Mouse (Mus musculus) MEL (cell line): ENCODE measurements around the gene Cse1l. TPM values are rescaled to one million over a fixed set of nuclear protein-coding genes. Genes with fewer than 3 reads are reported as not detected.
A peak's percentile ranks its signal among the peaks of the same experiment; 100 is the strongest.

Source experiments
- DNase-seq: peaks from one replicate; pipeline ENCODE4 v3.0.0; 2011; ENCODE audit warnings: low read depth, low spot score
- H3K27ac ChIP-seq: 2 replicates; pipeline ENCODE4 v1.5.1; 2012; ENCODE audit warnings: low read depth, mild to moderate bottlenecking, control low read depth, low read length, moderate library complexity; ENCODE audit not compliant: control insufficient read depth
- H3K27me3 ChIP-seq, 2 experiments: fragments of 150-350 bp in 1 of 2; sonication (generic) in 1 of 2; 2 replicates each; pipeline ENCODE4 v1.6.1; 2012; ENCODE audit warnings: low read length in 2 of 2, mild to moderate bottlenecking in 2 of 2, improper control_type of control experiment in 1 of 2, moderate library complexity in 1 of 2; ENCODE audit not compliant: insufficient read depth in 2 of 2, control insufficient read depth in 1 of 2
- H3K36me3 ChIP-seq, 2 experiments: 2 replicates each; pipeline ENCODE4 v1.6.1; 2012 to 2014; ENCODE audit warnings: low read length in 2 of 2, improper control_type of control experiment in 1 of 2, inconsistent platforms in 1 of 2, mild to moderate bottlenecking in 1 of 2; ENCODE audit not compliant: insufficient read depth in 2 of 2, control insufficient read depth in 1 of 2
- H3K4me1 ChIP-seq, 2 experiments: fragments of 150-350 bp in 1 of 2; sonication (generic) in 1 of 2; 2 replicates each; pipeline ENCODE4 v1.6.1; 2012; ENCODE audit warnings: low read length in 2 of 2, improper control_type of control experiment in 1 of 2, mild to moderate bottlenecking in 1 of 2; ENCODE audit not compliant: insufficient read depth in 2 of 2, control insufficient read depth in 1 of 2
- H3K4me3 ChIP-seq, 2 experiments: fragments of 150-350 bp in 1 of 2; sonication (generic) in 1 of 2; 2 replicates each; pipeline ENCODE4 v1.5.1; 2012; ENCODE audit warnings: low read depth in 2 of 2, low read length in 2 of 2, mild to moderate bottlenecking in 2 of 2, moderate library complexity in 2 of 2, control low read depth in 1 of 2, improper control_type of control experiment in 1 of 2; ENCODE audit not compliant: control insufficient read depth in 1 of 2, insufficient read depth in 1 of 2
- H3K79me2 ChIP-seq: 2 replicates; pipeline ENCODE4 v1.6.1; 2012; ENCODE audit warnings: mild to moderate bottlenecking, low read length, moderate library complexity; ENCODE audit not compliant: control insufficient read depth, poor library complexity, insufficient read depth
- H3K9ac ChIP-seq: 2 replicates; pipeline ENCODE4 v1.6.1; 2012; ENCODE audit warnings: low read depth, mild to moderate bottlenecking, control low read depth, low read length, moderate library complexity; ENCODE audit not compliant: control insufficient read depth, poor library complexity, severe bottlenecking
- H3K9me3 ChIP-seq: fragments of 150-350 bp; sonication (generic); replicated peaks from 2 replicates; pipeline ENCODE4 v1.6.1; 2012; ENCODE audit warnings: mild to moderate bottlenecking, low read length, improper control_type of control experiment, moderate library complexity; ENCODE audit not compliant: insufficient read depth
- BHLHE40 ChIP-seq: IDR thresholded peaks from 2 replicates; pipeline ENCODE4 v1.6.1; 2012; ENCODE audit warnings: low read depth, mild to moderate bottlenecking, inconsistent platforms, low read length, improper control_type of control experiment, borderline replicate concordance
- CHD2 ChIP-seq: IDR thresholded peaks from 2 replicates; pipeline ENCODE4 v1.6.1; 2011; ENCODE audit warnings: low read length, improper control_type of control experiment
- CTCF ChIP-seq, 3 experiments: IDR thresholded peaks in 2 of 3; conservative IDR thresholded peaks in 1 of 3; 2 replicates each; pipeline ENCODE4 v1.5.1; 2011 to 2012; ENCODE audit warnings: low read length in 3 of 3, low read depth in 2 of 3, mild to moderate bottlenecking in 2 of 3, improper control_type of control experiment in 1 of 3, inconsistent platforms in 1 of 3, mixed read lengths in 1 of 3, moderate library complexity in 1 of 3; ENCODE audit not compliant: control insufficient read depth in 1 of 3, insufficient read depth in 1 of 3, poor library complexity in 1 of 3, severe bottlenecking in 1 of 3
- E2F4 ChIP-seq: IDR thresholded peaks from 2 replicates; pipeline ENCODE4 v1.6.1; 2011; ENCODE audit warnings: low read depth, low read length, improper control_type of control experiment, borderline replicate concordance
- ELF1 ChIP-seq: IDR thresholded peaks from 2 replicates; pipeline ENCODE4 v1.6.1; 2014; ENCODE audit warnings: low read depth, mild to moderate bottlenecking, inconsistent platforms, low read length, improper control_type of control experiment, moderate library complexity
- EP300 ChIP-seq, 2 experiments: IDR thresholded peaks; 2 replicates each; pipeline ENCODE4 v1.6.1; 2011; ENCODE audit warnings: improper control_type of control experiment in 2 of 2, low read length in 2 of 2, low read depth in 1 of 2, mild to moderate bottlenecking in 1 of 2
- HCFC1 ChIP-seq: IDR thresholded peaks from 2 replicates; pipeline ENCODE4 v1.6.1; 2012; ENCODE audit warnings: low read depth, mild to moderate bottlenecking, inconsistent platforms, low read length, improper control_type of control experiment, moderate library complexity
- JUND ChIP-seq: IDR thresholded peaks from 2 replicates; pipeline ENCODE4 v1.6.1; 2011; ENCODE audit warnings: low read depth, mild to moderate bottlenecking, improper control_type of control experiment, low read length
- KAT2A ChIP-seq: conservative IDR thresholded peaks from 2 replicates; pipeline ENCODE4 v1.6.1; 2012; ENCODE audit warnings: low read depth, low read length, improper control_type of control experiment, inconsistent platforms
- MAFK ChIP-seq: IDR thresholded peaks from 2 replicates; pipeline ENCODE4 v1.6.1; 2011; ENCODE audit warnings: low read depth, mild to moderate bottlenecking, low read length, improper control_type of control experiment, borderline replicate concordance
- MAX ChIP-seq: IDR thresholded peaks from 2 replicates; pipeline ENCODE4 v1.6.1; 2011; ENCODE audit warnings: low read length, improper control_type of control experiment
- MEF2A ChIP-seq: IDR thresholded peaks from 2 replicates; pipeline ENCODE4 v1.6.1; 2014; ENCODE audit warnings: low read depth, mild to moderate bottlenecking, inconsistent platforms, low read length, improper control_type of control experiment; ENCODE audit not compliant: poor library complexity, insufficient replicate concordance, severe bottlenecking; ENCODE audit errors: extremely low read depth
- MYC ChIP-seq: IDR thresholded peaks from 2 replicates; pipeline ENCODE4 v1.6.1; 2011; ENCODE audit warnings: low read depth, mild to moderate bottlenecking, low read length, improper control_type of control experiment, moderate library complexity
- POLR2A ChIP-seq, 2 experiments: IDR thresholded peaks; 2 replicates each; pipeline ENCODE4 v1.6.1; 2011 to 2012; ENCODE audit warnings: low read length in 2 of 2, mild to moderate bottlenecking in 2 of 2, control low read depth in 1 of 2, improper control_type of control experiment in 1 of 2, low read depth in 1 of 2, moderate library complexity in 1 of 2; ENCODE audit not compliant: control insufficient read depth in 1 of 2, insufficient read depth in 1 of 2, poor library complexity in 1 of 2
- POLR2AphosphoS5 ChIP-seq: IDR thresholded peaks from 2 replicates; pipeline ENCODE4 v1.6.1; 2012; ENCODE audit warnings: low read depth, borderline replicate concordance, mild to moderate bottlenecking, inconsistent platforms, low read length, moderate library complexity, mixed read lengths
- SMC3 ChIP-seq: IDR thresholded peaks from 2 replicates; pipeline ENCODE4 v1.6.1; 2011; ENCODE audit warnings: low read depth, low read length, improper control_type of control experiment
- USF2 ChIP-seq, 2 experiments: IDR thresholded peaks; 2 replicates each; pipeline ENCODE4 v1.6.1; 2011 to 2012; ENCODE audit warnings: improper control_type of control experiment in 2 of 2, low read length in 2 of 2, borderline replicate concordance in 1 of 2, inconsistent platforms in 1 of 2, low read depth in 1 of 2, mild to moderate bottlenecking in 1 of 2; ENCODE audit not compliant: insufficient read depth in 1 of 2
- polyA plus RNA-seq, 2 experiments: library from polyadenylated mRNA; stranded (reverse) in 1 of 2; unstranded in 1 of 2; fragments of >175 nt in 1 of 2; fragments of >200 nt in 1 of 2; gene quantifications; 2 replicates each; pipeline versions ENCODE4 v1.2.1 to v1.2.4; 2012; ENCODE audit warnings: low replicate concordance in 2 of 2, low read depth in 1 of 2; ENCODE audit not compliant: insufficient read length in 2 of 2, insufficient read depth in 1 of 2, missing spikeins in 1 of 2
- total RNA-seq: library from RNA; depleted of rRNA; stranded (reverse); fragments of 300-350 nt; gene quantifications from 2 replicates; pipeline ENCODE4 v1.2.3, GENCODE M21; 2012

The Cse1l gene
- total and polyA plus RNA-seq, 3 experiments = 87.0 to 133 (median 93.3) TPM

DNA sequence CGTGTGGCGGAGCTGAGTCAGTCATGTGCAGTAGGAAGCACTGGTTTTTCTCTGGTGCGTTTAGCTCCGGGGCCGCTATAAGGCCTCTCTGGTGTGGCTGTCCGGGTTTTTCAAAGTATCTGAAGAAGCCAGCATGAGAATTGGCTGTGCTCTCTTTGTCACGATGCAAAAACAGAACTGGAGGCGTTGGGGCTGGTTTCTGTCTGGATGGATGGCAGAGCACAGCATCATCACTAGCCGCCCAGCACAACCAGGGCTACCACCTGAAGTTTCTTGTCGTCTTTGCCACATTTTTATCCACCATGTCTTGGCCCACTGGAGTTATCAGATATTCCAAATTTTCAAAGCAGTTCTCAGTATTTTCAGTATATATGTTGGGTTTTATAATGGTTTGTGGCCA lies 43.1 kb downstream of the Cse1l start:
- Histone ChIP-seq H3K79me2 (no peaks in the 10 kb centered on the region), H3K36me3 (peaks cover 0 to 30% of the 10 kb centered on the region in 2 experiments; a peak in 2 of 4 replicates), H3K27ac (no peak overlapping the region), H3K4me3 (no peak overlapping the region), H3K9me3 (no peaks in the 10 kb centered on the region), H3K4me1 (no peaks in the 10 kb centered on the region), H3K9ac (no peak overlapping the region), H3K27me3 (no peaks in the 10 kb centered on the region)
- DNase-seq = no peak
- TF ChIP-seq MYC (no peak), MEF2A (no peak), CHD2 (no peak), E2F4 (no peak), JUND (no peak)

GRCm38 (mm10) chr2:166950853-166951648 lies 45.2 kb downstream of the Cse1l start:
- DNase-seq = peak; percentile 47
- H3K9ac ChIP-seq = no peak overlapping the region
- H3K9me3 ChIP-seq = no peaks in the 10 kb centered on the region
- peaks cover 0 to 21% of the 10 kb centered on the region in 2 experiments; a peak in 2 of 4 replicates for H3K36me3 ChIP-seq
- no peaks in the 10 kb centered on the region for H3K27me3 ChIP-seq
- H3K79me2 ChIP-seq = no peaks in the 10 kb centered on the region
- no peak for TF ChIP-seq HCFC1
- peak in 1 of 2 experiments; percentile 12; a peak in 1 of 4 replicates for TF ChIP-seq POLR2A (IDR thresholded peaks at IDR 0.05; ENCODE audit: control insufficient read depth in 1 of 2, insufficient read depth in 1 of 2, low read depth in 1 of 2, low read length in 2 of 2, poor library complexity in 1 of 2)
- TF ChIP-seq BHLHE40 = no peak
- TF ChIP-seq SMC3 = 0 out of 2 replicates have a peak, but pooled peaks have one; percentile 1
- TF ChIP-seq CTCF (IDR thresholded peaks at IDR 0.05 in 2 of 3, conservative IDR thresholded peaks at IDR 0.05 in 1 of 3; ENCODE audit: control insufficient read depth in 1 of 3, insufficient read depth in 1 of 3, low read depth in 2 of 3, low read length in 3 of 3, poor library complexity in 1 of 3, severe bottlenecking in 1 of 3) = no peak
- no peak overlapping the region for H3K27ac ChIP-seq
- H3K4me3 ChIP-seq = no peak overlapping the region
- no peaks in the 10 kb centered on the region for H3K4me1 ChIP-seq

DNA sequence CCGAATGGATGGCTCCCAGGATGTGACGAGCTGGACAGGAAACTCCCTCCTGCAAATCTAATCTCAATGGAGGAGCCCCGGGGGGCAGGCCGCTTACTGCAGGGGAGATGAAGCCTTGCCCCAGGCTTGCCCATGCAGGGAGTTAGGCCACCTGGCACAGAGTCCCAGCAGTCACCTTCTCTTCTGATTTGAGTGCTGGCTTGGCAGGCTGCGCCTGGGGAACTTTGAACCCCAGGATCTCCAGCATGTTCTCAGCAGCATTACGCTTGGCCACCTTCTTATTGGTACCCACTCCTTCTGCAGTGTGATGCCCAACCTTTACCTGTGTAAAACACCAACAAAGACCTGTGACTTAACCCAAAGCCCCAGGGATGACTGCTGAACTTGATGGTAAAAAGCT lies 46.3 kb downstream of the Cse1l start:
- peaks cover 0 to 20% of the 10 kb centered on the region in 2 experiments; a peak in 2 of 4 replicates for H3K36me3 ChIP-seq
- H3K79me2 ChIP-seq = no peaks in the 10 kb centered on the region
- no peak overlapping the region for H3K4me3 ChIP-seq
- H3K9me3 ChIP-seq = no peaks in the 10 kb centered on the region
- H3K27ac ChIP-seq = no peak overlapping the region
- no peak overlapping the region for H3K9ac ChIP-seq
- H3K4me1 ChIP-seq = no peaks in the 10 kb centered on the region
- H3K27me3 ChIP-seq = no peaks in the 10 kb centered on the region
- no peak for DNase-seq
- TF ChIP-seq ELF1 = no peak
- no peak for TF ChIP-seq KAT2A
- no peak for TF ChIP-seq USF2 (IDR thresholded peaks at IDR 0.05; ENCODE audit: borderline replicate concordance in 1 of 2, insufficient read depth in 1 of 2, low read depth in 1 of 2, low read length in 2 of 2)
- no peak for TF ChIP-seq E2F4
- TF ChIP-seq CHD2 = no peak
- TF ChIP-seq POLR2AphosphoS5 = no peak
- no peak for TF ChIP-seq EP300 (IDR thresholded peaks at IDR 0.05; ENCODE audit: low read depth in 1 of 2, low read length in 2 of 2)
- no peak for TF ChIP-seq MAX
- TF ChIP-seq JUND = no peak
- no peak for TF ChIP-seq MAFK
